Mouse (Mus musculus) heart, postnatal 25 days (tissue): ENCODE measurements at regions not wholly inside any gene's neighbourhood (a gene's known extent, or its start where the extent isn't known, plus 50 kb on each side); places are given as distances from the start of the nearest gene placed in this dataset.

Experiments
- DNase-seq: peaks from one replicate; pipeline ENCODE4 v3.0.0; 2022; ENCODE audit warnings: low spot score
- intact Hi-C: fragments of 180-260 bp; cut with DNase I; formaldehyde crosslinking; loops from one replicate; pipeline ENCODE4 v1.15.1; 2025

DNA sequence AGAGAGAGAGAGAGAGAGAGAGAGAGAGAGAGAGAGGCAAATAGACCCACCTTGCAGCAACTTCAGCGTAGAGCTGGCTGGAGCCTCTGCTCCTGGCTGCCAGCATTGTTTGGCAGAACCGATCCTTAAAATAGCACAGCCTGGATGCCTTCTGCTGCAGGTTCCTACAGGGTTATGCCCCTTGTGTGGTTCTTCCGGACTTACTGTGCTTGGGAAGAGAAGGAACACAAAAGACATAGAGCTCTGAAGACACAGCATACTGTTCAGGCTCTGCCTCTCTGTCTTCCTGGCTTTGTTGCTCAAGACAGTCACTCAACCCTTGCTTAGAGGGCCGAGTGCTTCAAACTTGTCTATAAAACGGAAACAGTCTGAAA lies 86.2 kb upstream of the Slc25a26 start:
- no peak for DNase-seq
- intact Hi-C loops = no loop called here

- intact Hi-C loops = no loop called here
Observed at GRCm38 (mm10) chr6:94413297-94413986, 86.7 kb upstream of the Slc25a26 start.

DNA sequence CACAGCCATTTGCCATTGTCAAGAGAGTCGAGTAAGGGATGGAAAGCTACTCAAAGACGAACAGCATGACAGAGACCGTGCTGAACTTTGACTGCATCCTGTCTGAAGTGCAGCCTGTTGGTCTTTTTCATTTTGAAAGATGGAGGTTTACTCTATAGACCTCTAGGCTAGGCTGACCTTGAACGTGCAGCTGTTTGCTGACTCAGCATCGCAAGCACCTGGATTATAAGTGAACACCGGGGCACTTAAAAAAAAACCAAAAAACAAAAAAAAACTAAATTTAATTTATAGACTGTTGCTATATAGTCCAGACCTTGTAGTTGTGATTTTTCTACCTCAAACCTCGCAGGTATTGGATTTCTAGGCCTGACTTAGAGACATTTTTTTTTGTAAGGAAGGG lies 87.8 kb upstream of the Slc25a26 start:
- DNase-seq = no peak
- intact Hi-C loops = no loop called here

More at GRCm38 (mm10) chr6:94413297-94413986, 86.7 kb upstream of the Slc25a26 start:
- DNase-seq = no peak

GRCm38 (mm10) chr6:94410480-94410879 lies 89.7 kb upstream of the Slc25a26 start:
- no peak for DNase-seq
- intact Hi-C loops = no loop called here

GRCm38 (mm10) chr6:94408996-94409395 lies 91.1 kb upstream of the Slc25a26 start:
- intact Hi-C loops = no loop called here

DNA sequence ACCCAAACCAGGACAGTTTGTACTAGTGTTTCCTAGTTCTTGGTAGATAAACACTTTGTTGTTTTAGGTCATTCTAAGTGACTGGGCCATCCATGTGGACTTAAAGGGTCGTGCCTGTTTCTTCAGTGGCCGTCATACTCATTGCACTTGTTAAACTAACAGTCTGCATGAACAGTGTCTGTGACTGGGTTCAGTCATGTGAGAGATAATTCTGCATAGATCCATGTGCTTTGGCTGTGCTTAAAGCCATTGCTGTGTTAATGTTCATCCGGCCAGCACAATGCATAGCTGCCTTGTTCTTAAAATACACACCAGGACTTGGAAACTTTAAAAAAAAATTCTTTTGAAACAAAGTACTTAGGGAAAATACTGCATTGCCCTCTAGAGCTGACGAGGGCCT lies 92.4 kb upstream of the Slc25a26 start:
- no peak for DNase-seq
- intact Hi-C loops = no loop called here

More at GRCm38 (mm10) chr6:94408996-94409395, 91.1 kb upstream of the Slc25a26 start:
- no peak for DNase-seq

DNA sequence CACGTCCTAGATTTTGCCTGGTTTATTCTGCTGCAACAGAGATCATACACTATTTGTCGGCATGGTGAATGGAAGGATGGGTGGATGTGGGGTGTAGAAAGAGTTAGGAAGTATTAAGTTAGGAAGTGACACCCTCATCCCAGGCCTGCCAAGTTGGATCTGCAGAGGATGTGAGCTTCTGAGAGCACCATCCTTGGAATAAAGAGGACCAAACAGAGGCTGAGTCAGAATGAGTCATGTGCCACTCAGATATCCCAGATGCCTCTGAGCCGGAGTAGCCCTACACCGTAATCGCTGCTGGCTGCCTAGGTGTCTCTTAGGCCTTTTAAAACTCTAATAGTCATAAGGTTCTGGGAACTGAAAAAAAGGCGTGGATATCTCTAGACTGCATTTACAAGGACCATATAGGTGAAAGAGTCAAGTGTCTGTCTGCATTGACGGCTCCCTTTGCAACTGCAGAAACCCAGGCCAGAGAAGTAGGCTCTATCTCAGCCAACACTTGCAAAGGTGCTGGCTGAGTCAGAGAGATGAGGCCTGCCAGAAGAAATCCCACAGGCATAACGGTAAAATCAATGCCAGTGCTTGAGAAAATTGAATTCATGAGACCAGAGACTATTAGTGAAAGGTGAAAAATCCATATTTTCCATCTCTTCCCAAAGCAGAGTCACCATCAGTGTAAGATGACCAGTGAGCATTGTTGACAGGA lies 94.6 kb upstream of the Slc25a26 start:
- intact Hi-C loops = no loop called here
- no peak for DNase-seq

DNA sequence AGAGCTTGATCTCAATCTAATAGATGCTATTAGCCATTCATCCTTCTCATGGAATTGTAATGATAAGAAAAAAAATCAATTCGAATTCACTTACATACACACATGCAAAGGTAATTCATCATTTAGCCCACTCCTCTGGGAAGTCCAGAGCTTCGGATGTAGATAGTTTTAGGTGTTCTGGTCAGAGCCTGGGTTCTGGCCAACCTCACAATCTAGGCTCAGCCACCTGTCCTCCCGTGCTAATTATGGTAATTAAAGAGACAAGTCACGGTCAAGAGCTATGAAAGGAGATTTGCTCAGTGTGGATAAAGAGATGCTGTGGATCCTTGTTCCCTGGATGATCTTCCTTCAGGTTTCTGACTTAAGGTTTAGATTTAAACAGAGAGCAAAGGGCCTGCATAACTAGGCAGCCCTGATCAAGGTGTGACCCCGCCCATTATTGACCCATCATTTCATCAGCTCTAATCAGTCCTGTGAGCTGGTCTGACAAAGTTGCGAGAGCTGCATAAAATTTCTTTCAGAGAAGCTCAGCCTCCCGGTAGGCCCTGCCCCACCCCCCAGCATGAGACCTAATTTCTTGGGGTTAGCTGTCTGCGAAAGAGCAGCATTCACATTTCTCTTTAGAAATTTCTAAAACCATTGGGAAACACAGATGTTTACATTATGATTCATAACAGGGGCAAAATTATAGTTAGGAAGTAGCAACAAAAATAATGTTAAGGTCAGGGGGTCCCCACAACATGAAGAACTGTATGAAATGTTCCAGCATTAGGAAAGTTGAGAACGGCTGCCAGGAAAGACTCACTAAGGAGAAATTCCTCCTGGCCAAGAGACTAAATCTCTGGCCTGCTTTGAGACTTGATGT lies 98.3 kb upstream of the Slc25a26 start:
- DNase-seq = no peak
- intact Hi-C loops = loop anchor here (2.0 to 5.0 kb wide), 3 partner anchors 115 to 321 kb away; no protein-coding TSS in a partner anchor

- no peak for DNase-seq
- intact Hi-C loops = loop anchor here (2.0 to 5.0 kb wide), 3 partner anchors 114 to 320 kb away; no protein-coding TSS in a partner anchor
Observed at GRCm38 (mm10) chr6:94401061-94401591, 99.0 kb upstream of the Slc25a26 start.

- intact Hi-C loops = loop anchor here (2.0 to 5.0 kb wide), 3 partner anchors 113 to 320 kb away; no protein-coding TSS in a partner anchor
- DNase-seq = no peak
Observed at GRCm38 (mm10) chr6:94400471-94401051, 99.6 kb upstream of the Slc25a26 start.

- intact Hi-C loops = no loop called here
- DNase-seq = no peak
Observed at GRCm38 (mm10) chr6:94391134-94391533, 107.4 kb upstream of the Magi1 start.

DNA sequence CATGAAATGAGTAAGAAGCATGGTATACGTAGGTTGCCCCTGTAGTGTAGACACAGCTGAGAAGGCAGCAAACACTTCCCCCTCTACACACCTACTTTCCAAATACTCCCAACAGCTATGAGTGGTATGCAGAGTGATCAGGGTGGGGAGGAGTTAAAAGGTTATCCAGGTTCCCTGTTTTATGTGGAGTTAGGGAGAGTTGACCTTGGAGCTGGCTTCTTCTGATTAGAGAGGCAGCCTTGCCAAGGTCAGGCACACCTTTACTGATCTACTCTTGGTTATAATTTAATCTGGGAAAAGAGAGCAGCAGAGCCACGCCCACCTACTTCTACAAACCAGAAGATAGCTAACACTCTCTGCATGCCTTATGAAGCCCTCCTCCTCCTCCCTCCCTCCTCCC lies 106.7 kb upstream of the Magi1 start:
- DNase-seq = no peak
- intact Hi-C loops = no loop called here

- intact Hi-C loops = no loop called here
- no peak for DNase-seq
Observed at GRCm38 (mm10) chr6:94389716-94390115, 106.0 kb upstream of the Magi1 start.

- intact Hi-C loops = no loop called here
- DNase-seq = no peak
Observed at GRCm38 (mm10) chr6:94387648-94388047, 103.9 kb upstream of the Magi1 start.

- intact Hi-C loops = no loop called here
Observed at GRCm38 (mm10) chr6:94385531-94385930, 101.8 kb upstream of the Magi1 start.

GRCm38 (mm10) chr6:94369991-94370390 lies 86.3 kb upstream of the Magi1 start:
- intact Hi-C loops = no loop called here
- DNase-seq = no peak

More at GRCm38 (mm10) chr6:94385531-94385930, 101.8 kb upstream of the Magi1 start:
- DNase-seq = no peak

DNA sequence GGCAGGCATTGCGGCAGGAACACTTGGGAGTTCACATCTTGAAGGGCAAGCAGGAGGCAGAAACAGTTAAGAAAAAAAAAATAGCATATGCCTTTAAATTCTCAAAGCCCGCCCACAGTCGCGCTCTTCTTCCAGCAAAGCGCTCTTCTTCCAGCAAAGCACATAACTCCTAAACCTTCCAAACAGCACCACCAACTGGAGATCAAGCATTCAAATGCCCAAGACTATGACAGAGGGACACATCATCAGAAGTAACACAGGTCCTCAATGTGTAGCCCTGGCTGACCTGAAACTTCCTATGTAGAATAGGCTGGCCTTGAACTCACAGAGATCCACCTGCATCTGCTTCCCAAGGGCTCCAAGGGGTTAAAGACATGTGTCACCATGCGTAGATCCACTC lies 80.2 kb upstream of the Magi1 start:
- no peak for DNase-seq
- intact Hi-C loops = loop anchor here (5.0 kb wide), 2 partner anchors 222 to 287 kb away; no protein-coding TSS in a partner anchor

DNA sequence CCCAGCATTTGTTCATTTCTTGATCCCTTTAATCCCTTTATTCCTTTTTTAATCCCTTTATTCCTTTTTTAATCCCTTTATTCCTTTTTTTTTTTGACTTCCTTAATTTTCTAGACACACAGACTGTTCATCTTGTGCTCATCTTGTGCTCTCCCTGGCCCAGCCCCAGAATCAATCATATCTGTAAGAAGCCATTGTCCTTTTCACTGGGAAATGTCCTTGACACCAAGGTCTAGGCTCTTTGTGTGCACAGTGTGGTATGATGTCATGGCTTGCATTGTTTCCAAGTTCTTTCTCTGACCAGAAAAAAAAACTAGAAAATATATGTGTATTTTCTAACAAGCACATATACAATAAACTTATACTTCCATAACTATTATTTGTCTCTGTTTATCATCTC lies 78.9 kb upstream of the Magi1 start:
- no peak for DNase-seq
- intact Hi-C loops = loop anchor here (5.0 kb wide), 2 partner anchors 220 to 285 kb away; no protein-coding TSS in a partner anchor

DNA sequence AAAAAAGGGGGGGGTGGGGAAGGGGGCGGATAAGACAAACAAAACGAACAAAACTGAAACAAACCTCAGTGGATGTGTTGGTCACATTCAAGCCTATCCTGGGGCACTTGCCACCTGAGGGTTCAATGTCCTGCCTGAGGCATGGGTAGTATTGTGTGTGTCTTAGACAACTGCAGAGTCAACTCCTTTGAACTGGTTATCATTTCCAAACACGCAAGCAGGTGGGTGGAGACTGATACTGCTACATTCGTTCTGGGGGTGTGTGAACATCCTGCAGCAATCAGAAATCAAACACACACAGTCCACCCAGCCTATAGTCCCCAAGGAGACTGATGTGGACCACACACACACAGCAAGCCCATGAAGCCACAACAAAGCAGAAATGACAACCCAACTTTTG lies 73.9 kb upstream of the Magi1 start:
- DNase-seq = no peak
- intact Hi-C loops = no loop called here
